Mouse (Mus musculus): Measurements from ENCODE around the gene Braf. TPM values are rescaled to one million over a fixed set of nuclear protein-coding genes. Genes with fewer than 3 reads are reported as not detected.
A peak's percentile ranks its signal among the peaks of the same experiment; 100 is the strongest.

The Braf gene
- polyA plus RNA-seq, 1 experiment from 2014 or later, result 14.7 TPM

DNA sequence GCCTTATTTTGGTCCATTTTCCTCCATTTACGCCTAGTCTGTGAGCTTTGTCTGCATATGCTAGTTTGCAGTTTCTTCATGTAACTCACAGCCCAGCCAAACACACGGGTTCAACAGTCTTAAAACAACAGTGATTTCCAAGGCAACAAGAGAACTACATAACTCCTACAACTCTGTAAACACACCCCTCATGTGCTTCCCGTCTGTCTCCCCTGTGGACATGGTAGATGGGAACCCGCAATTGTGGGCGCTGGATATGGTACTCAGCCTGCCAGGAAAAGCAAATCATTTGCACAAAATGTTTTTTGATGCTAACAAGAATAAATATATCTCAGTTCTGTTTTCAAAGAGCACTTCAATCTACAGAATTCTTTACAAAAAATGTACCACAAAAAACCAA, 120.7 kb downstream of the Braf start:
- Histone ChIP-seq H3K9ac (ENCODE audit: low read length) (no peak overlapping the region), H3K27me3 (replicated peaks; ENCODE audit: control insufficient read depth, insufficient read depth, low read length) (no peaks in the 10 kb centered on the region), H3K4me3 (ENCODE audit: low read depth, low read length) (no peak overlapping the region), H3K36me3 (ENCODE audit: control insufficient read depth, insufficient read depth, low read length) (peaks cover 31% of the 10 kb centered on the region), H3K9me3 (ENCODE audit: control insufficient read depth, low read length) (no peaks in the 10 kb centered on the region), H3K4me1 (replicated peaks; ENCODE audit: control insufficient read depth, insufficient read depth, low read length) (peaks cover 6% of the 10 kb centered on the region; the same call in 1 of the 2 replicates), H3K4me2 (ENCODE audit: low read length) (no peak overlapping the region), H3K27ac (ENCODE audit: low read depth) (no peak overlapping the region)
- no peak for ATAC-seq (replicated peaks; ENCODE audit: low FRiP score, low TSS enrichment, low read depth)
- no peak for DNase-seq (ENCODE audit: low spot score)
- 71% methylated on average over 5 of the region's 5 CpGs for WGBS

DNA sequence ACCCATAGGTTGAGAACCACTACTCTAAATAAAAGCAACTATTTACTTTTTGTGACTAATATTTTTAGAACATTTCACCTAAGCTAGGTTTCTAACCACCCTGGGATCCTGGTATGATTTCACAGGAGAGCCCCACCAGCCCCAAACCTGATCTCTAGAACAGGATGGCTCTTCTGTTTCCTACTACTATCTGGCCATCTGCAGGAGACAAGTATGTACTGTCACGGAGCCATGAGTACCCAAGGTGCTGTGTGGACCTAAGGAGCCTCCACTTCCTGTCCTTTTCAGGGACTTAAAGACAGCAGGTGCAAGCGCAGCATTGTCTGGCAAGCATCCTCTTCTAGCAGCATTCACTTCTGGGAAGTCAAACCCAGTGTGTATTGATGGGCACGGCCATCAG, 123.4 kb downstream of the Braf start:
- WGBS, result 85% methylated on average over 3 of the region's 3 CpGs
- Histone ChIP-seq H3K36me3 (ENCODE audit: control insufficient read depth, insufficient read depth, low read length) (peaks cover 42% of the 10 kb centered on the region), H3K4me2 (ENCODE audit: low read length) (no peak overlapping the region), H3K9me3 (ENCODE audit: control insufficient read depth, low read length) (no peaks in the 10 kb centered on the region), H3K4me1 (replicated peaks; ENCODE audit: control insufficient read depth, insufficient read depth, low read length) (peaks cover 3% of the 10 kb centered on the region; the same call in 1 of the 2 replicates), H3K4me3 (ENCODE audit: low read depth, low read length) (no peak overlapping the region), H3K27me3 (replicated peaks; ENCODE audit: control insufficient read depth, insufficient read depth, low read length) (no peaks in the 10 kb centered on the region), H3K9ac (ENCODE audit: low read length) (no peak overlapping the region), H3K27ac (ENCODE audit: low read depth) (no peak overlapping the region)
- DNase-seq (ENCODE audit: low spot score), result no peak
- no peak for ATAC-seq (replicated peaks; ENCODE audit: low FRiP score, low TSS enrichment, low read depth)

DNA sequence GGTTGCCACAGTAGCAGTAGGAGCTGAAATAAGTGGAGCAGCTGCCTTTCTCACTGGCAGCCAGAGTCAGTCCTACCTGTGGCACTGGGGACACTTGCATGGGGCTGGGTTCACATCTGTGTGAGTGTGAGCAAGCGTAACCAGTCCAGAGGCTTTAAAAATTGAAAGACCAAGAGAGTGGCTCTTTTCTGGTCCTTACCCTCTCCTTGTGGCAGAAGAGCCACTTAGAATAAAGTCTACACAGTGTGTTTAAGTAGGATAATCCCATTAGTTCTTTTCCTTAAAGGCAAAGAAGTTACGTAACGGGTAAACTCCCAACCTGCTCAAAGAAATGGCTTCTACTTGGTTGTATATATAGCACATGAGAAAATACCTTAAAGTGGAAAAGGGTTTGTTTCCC, 124.4 kb downstream of the Braf start:
- no peak for DNase-seq (ENCODE audit: low spot score)
- Histone ChIP-seq H3K27ac (ENCODE audit: low read depth) (no peak overlapping the region), H3K9me3 (ENCODE audit: control insufficient read depth, low read length) (no peaks in the 10 kb centered on the region), H3K36me3 (ENCODE audit: control insufficient read depth, insufficient read depth, low read length) (peaks cover 46% of the 10 kb centered on the region), H3K4me3 (ENCODE audit: low read depth, low read length) (no peak overlapping the region), H3K9ac (ENCODE audit: low read length) (no peak overlapping the region), H3K4me2 (ENCODE audit: low read length) (no peak overlapping the region), H3K4me1 (replicated peaks; ENCODE audit: control insufficient read depth, insufficient read depth, low read length) (no peaks in the 10 kb centered on the region), H3K27me3 (replicated peaks; ENCODE audit: control insufficient read depth, insufficient read depth, low read length) (no peaks in the 10 kb centered on the region)
- 86% methylated on average over 3 of the region's 3 CpGs for WGBS
- no peak for ATAC-seq (replicated peaks; ENCODE audit: low FRiP score, low TSS enrichment, low read depth)

DNA sequence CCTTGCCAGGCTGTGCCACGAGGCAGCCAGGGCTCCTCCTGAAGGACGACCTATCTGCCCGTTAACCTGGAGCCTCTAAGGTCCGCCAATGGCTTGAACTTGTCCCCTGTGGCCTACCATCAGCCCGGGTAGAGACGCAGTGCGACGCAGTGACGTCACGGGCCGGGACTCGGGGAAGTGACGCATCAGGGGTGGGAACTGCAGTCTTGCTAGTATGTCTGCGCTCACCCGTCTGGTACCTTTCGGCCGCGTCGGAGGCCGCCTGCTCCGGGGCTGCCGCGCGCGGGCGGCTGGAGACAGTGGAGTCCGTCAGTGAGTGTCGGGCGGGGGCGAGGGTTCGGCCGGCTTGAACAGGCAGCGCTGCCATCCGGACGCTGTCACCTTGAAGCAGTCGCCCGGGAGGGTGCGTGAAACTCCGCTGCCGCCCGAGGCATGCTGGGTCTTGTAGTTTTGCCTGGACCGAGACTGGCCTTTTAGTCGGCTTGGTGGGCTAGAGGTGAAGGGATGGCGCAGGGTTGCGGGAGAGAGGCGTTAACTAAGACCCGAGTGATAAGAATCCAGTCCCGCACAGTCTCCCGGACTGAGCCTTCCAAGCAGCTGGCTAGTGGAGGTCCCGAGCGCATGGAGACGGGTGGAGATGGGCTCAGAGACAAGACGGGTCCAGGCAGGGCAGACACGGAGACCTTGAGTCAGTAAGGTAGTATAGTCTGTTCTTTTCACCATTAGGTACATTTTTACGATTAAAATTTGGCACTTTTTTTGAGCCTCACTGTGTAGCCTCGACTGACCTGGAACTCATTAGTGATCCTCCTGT, 132.7 kb downstream of the Braf start, which contains the start of gene Ndufb2:
Gene Ndufb2 (plus strand): TSS at position 174 of the 814 bp plus-strand sequence.
- ATAC-seq (replicated peaks; ENCODE audit: low FRiP score, low TSS enrichment, low read depth), result peak; percentile 98
- peak within 1 kb of the TSS; percentile 83 for H3K4me2 ChIP-seq (ENCODE audit: low read length)
- peak; percentile 100 for DNase-seq (ENCODE audit: low spot score)
- peaks cover 28% of the 10 kb centered on the region for H3K36me3 ChIP-seq (ENCODE audit: control insufficient read depth, insufficient read depth, low read length)
- H3K4me3 ChIP-seq (ENCODE audit: low read depth, low read length), result peak within 1 kb of the TSS; percentile 90
- WGBS, result under 1% methylated on average over 56 of the region's 56 CpGs
- H3K9ac ChIP-seq (ENCODE audit: low read length), result peak within 1 kb of the TSS; percentile 78
- H3K9me3 ChIP-seq (ENCODE audit: control insufficient read depth, low read length), result no peaks in the 10 kb centered on the region
- peaks cover 9% of the 10 kb centered on the region for H3K4me1 ChIP-seq (replicated peaks; ENCODE audit: control insufficient read depth, insufficient read depth, low read length)
- peak within 1 kb of the TSS; percentile 82 for H3K27ac ChIP-seq (ENCODE audit: low read depth)
- no peaks in the 10 kb centered on the region for H3K27me3 ChIP-seq (replicated peaks; ENCODE audit: control insufficient read depth, insufficient read depth, low read length)

DNA sequence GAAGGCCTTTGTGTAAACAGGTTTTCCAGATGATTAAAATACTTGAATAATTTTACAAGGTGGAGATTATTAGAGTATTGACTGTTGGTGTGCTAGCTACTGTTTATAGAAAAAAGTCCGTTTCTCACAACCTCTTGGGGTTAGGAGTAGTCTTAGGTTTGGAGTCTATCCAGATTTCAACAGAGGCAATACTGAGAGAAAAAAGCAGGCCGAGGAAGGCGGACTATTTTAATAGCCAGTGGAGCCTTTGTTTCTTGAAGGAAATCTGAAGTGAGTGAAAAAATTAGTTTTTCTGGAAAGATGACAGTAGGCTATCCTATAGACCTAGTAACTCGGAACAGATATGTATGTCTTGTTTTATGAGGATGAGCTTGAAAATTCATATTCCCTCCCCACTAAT, 133.8 kb downstream of the Braf start:
- H3K9ac ChIP-seq (ENCODE audit: low read length), result no peak overlapping the region
- H3K27ac ChIP-seq (ENCODE audit: low read depth), result 0 out of 2 replicates have a peak overlapping the region, but pooled peaks have one; percentile 82
- peak overlapping the region; percentile 83 for H3K4me2 ChIP-seq (ENCODE audit: low read length)
- 94% methylated on average over 4 of the region's 4 CpGs for WGBS
- H3K27me3 ChIP-seq (replicated peaks; ENCODE audit: control insufficient read depth, insufficient read depth, low read length), result no peaks in the 10 kb centered on the region
- ATAC-seq (replicated peaks; ENCODE audit: low FRiP score, low TSS enrichment, low read depth), result no peak
- H3K9me3 ChIP-seq (ENCODE audit: control insufficient read depth, low read length), result no peaks in the 10 kb centered on the region
- H3K4me3 ChIP-seq (ENCODE audit: low read depth, low read length), result no peak overlapping the region
- DNase-seq (ENCODE audit: low spot score), result no peak
- H3K36me3 ChIP-seq (ENCODE audit: control insufficient read depth, insufficient read depth, low read length), result peaks cover 21% of the 10 kb centered on the region
- peaks cover 9% of the 10 kb centered on the region for H3K4me1 ChIP-seq (replicated peaks; ENCODE audit: control insufficient read depth, insufficient read depth, low read length)

DNA sequence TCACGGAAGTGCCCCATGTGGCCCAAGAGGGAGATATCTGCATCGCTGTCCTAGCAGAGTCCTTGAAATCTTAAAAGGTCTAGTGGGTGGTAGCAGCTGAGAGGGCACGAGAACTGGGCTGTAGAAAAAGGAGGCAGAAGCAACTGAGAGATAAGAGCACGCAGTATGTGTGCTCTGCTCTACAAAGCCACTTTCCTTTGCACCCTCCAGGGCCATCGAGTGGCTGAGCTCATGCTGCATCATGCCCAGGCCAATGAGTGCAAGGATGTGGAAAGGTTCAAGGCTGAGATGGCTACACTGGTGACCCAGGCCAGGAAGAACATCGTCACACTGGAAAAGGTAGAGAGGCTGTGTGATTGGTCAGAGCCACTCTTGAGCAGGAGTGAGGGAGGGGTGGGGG, 139.7 kb downstream of the Braf start, which contains the start of gene Gm42420:
Gene Gm42420 (plus strand): TSS at position 237 of the 400 bp plus-strand sequence.
- H3K27ac ChIP-seq (ENCODE audit: low read depth), result no peak within 1 kb of the TSS
- H3K27me3 ChIP-seq (replicated peaks; ENCODE audit: control insufficient read depth, insufficient read depth, low read length), result no peaks in the 10 kb centered on the region
- no peak within 1 kb of the TSS for H3K4me3 ChIP-seq (ENCODE audit: low read depth, low read length)
- no peaks in the 10 kb centered on the region for H3K4me1 ChIP-seq (replicated peaks; ENCODE audit: control insufficient read depth, insufficient read depth, low read length)
- H3K36me3 ChIP-seq (ENCODE audit: control insufficient read depth, insufficient read depth, low read length), result peaks cover 50% of the 10 kb centered on the region
- ATAC-seq (replicated peaks; ENCODE audit: low FRiP score, low TSS enrichment, low read depth) (no peak), DNase-seq (ENCODE audit: low spot score) (no peak)
- H3K9me3 ChIP-seq (ENCODE audit: control insufficient read depth, low read length), result no peaks in the 10 kb centered on the region
- H3K9ac ChIP-seq (ENCODE audit: low read length), result no peak within 1 kb of the TSS
- WGBS, result 91% methylated on average over 6 of the region's 6 CpGs
- H3K4me2 ChIP-seq (ENCODE audit: low read length), result no peak within 1 kb of the TSS

DNA sequence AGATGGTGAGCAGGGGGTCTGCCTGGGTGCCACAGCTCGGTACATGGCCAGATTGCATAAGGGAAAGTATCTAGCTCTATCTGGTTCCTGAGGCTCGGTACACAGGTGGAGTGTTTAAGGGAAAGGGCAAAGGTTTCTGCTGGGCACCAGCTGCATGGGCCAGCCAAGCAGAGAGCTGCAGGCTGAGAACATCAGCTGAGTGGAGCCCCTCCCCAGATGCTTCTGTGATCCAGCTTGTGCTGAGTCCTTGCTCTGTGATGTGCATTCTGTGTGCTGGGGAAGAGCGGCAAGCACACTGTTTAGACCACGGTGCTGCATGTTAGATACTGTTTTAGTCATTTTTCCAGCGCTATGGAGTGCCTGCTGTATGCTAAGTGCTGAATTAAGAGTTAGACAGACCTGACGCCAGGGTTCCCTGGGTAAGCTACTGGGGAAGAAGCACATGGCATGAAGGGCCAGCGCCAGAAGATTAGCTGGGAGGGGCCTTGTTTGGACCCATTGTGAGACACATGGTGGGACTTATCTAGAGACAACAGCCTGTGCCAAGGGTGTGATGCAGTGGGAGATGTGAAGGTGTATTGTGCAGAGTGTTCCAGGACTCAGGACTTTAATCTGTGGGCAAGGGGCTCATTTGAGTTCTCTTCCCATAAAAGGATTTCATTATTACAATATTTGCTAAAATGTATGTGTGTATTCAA, 144.0 kb downstream of the Braf start:
- Histone ChIP-seq H3K27ac (ENCODE audit: low read depth) (no peak overlapping the region), H3K4me2 (ENCODE audit: low read length) (no peak overlapping the region), H3K36me3 (ENCODE audit: control insufficient read depth, insufficient read depth, low read length) (peaks cover 59% of the 10 kb centered on the region), H3K27me3 (replicated peaks; ENCODE audit: control insufficient read depth, insufficient read depth, low read length) (no peaks in the 10 kb centered on the region), H3K4me1 (replicated peaks; ENCODE audit: control insufficient read depth, insufficient read depth, low read length) (no peaks in the 10 kb centered on the region), H3K4me3 (ENCODE audit: low read depth, low read length) (no peak overlapping the region), H3K9ac (ENCODE audit: low read length) (no peak overlapping the region), H3K9me3 (ENCODE audit: control insufficient read depth, low read length) (no peaks in the 10 kb centered on the region)
- 85% methylated on average over 7 of the region's 7 CpGs for WGBS
- ATAC-seq (replicated peaks; ENCODE audit: low FRiP score, low TSS enrichment, low read depth), result no peak
- DNase-seq (ENCODE audit: low spot score), result no peak

DNA sequence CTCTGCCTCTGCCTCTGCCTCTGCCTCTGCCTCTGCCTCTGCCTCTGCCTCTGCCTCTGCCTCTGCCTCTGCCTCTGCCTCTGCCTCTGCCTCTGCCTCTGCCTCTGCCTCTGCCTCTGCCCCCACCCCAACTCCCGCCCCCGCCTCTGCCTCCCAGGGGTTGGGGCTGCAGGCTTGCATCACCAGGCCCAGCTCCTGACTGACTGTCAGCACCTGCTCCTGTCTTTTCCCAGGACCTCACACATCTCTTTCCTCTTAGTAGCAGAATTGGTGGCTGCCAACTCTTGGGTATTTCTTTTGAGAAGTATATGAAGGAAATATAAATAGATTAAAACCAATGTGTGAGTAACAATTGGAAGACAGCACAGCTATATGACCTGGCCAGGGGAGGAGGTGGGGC, 144.7 kb downstream of the Braf start:
- DNase-seq (ENCODE audit: low spot score), result no peak
- WGBS, result 84% methylated on average over 2 of the region's 2 CpGs
- Histone ChIP-seq H3K27me3 (replicated peaks; ENCODE audit: control insufficient read depth, insufficient read depth, low read length) (no peaks in the 10 kb centered on the region), H3K27ac (ENCODE audit: low read depth) (no peak overlapping the region), H3K4me1 (replicated peaks; ENCODE audit: control insufficient read depth, insufficient read depth, low read length) (no peaks in the 10 kb centered on the region), H3K4me3 (ENCODE audit: low read depth, low read length) (no peak overlapping the region), H3K36me3 (ENCODE audit: control insufficient read depth, insufficient read depth, low read length) (peaks cover 53% of the 10 kb centered on the region), H3K4me2 (ENCODE audit: low read length) (no peak overlapping the region), H3K9ac (ENCODE audit: low read length) (no peak overlapping the region), H3K9me3 (ENCODE audit: control insufficient read depth, low read length) (no peaks in the 10 kb centered on the region)
- ATAC-seq (replicated peaks; ENCODE audit: low FRiP score, low TSS enrichment, low read depth), result no peak
